Mouse (Mus musculus) ES-E14 (cell line): ENCODE measurements at regions not wholly inside any gene's neighbourhood (a gene's known extent, or its start where the extent isn't known, plus 50 kb on each side); places are given as distances from the start of the nearest gene placed in this dataset.
"Not testable (repeated sequence)": the region's sequence is repeated elsewhere in the genome, so short reads cannot be mapped to it uniquely, and the experiment has no call there.

Experiments
- DNase-seq: peaks from one replicate; pipeline ENCODE4 v3.0.0-alpha.2; 2013; ENCODE audit warnings: low read depth, low spot score
- H3K27ac ChIP-seq: 2 replicates; pipeline ENCODE4 v1.5.1; 2012; ENCODE audit warnings: low read depth, mild to moderate bottlenecking, low read length, moderate library complexity, mixed read lengths; ENCODE audit not compliant: poor library complexity, insufficient read depth, severe bottlenecking
- H3K36me3 ChIP-seq: 2 replicates; pipeline ENCODE4 v1.6.1; 2012; ENCODE audit warnings: mild to moderate bottlenecking, low read length, moderate library complexity, mixed read lengths; ENCODE audit not compliant: control insufficient read depth, poor library complexity, insufficient read depth, severe bottlenecking
- H3K4me1 ChIP-seq, 2 experiments: fragments of 150-350 bp in 1 of 2; sonication (generic) in 1 of 2; 2 replicates each; pipeline ENCODE4 v1.6.1; 2012; ENCODE audit warnings: low read length in 2 of 2, mild to moderate bottlenecking in 1 of 2, mixed read lengths in 1 of 2; ENCODE audit not compliant: control insufficient read depth in 2 of 2, insufficient read depth in 2 of 2, poor library complexity in 1 of 2
- H3K4me3 ChIP-seq, 2 experiments: fragments of 150-350 bp in 1 of 2; sonication (generic) in 1 of 2; 2 replicates each; pipeline ENCODE4 v1.5.1; 2012; ENCODE audit warnings: low read length in 2 of 2, low read depth in 1 of 2, mild to moderate bottlenecking in 1 of 2, mixed read lengths in 1 of 2; ENCODE audit not compliant: insufficient read depth in 1 of 2, poor library complexity in 1 of 2, severe bottlenecking in 1 of 2
- H3K9ac ChIP-seq: 2 replicates; pipeline ENCODE4 v1.6.1; 2012; ENCODE audit warnings: low read depth, mild to moderate bottlenecking, low read length, mixed read lengths; ENCODE audit not compliant: poor library complexity, insufficient read depth, severe bottlenecking
- H3K9me3 ChIP-seq: fragments of 150-350 bp; sonication (generic); 2 replicates; pipeline ENCODE4 v1.6.1; 2012; ENCODE audit warnings: low read depth, mild to moderate bottlenecking, low read length; ENCODE audit not compliant: control insufficient read depth, insufficient read depth
- CHD2 ChIP-seq: IDR thresholded peaks from 2 replicates; pipeline ENCODE4 v1.6.1; 2014; ENCODE audit warnings: mild to moderate bottlenecking, low read depth, low read length, inconsistent platforms
- HCFC1 ChIP-seq: IDR thresholded peaks from 2 replicates; pipeline ENCODE4 v1.6.1; 2012; ENCODE audit warnings: low read length, inconsistent platforms, borderline replicate concordance; ENCODE audit not compliant: insufficient read depth
- MAFK ChIP-seq: IDR thresholded peaks from 2 replicates; pipeline ENCODE4 v1.6.1; 2014; ENCODE audit warnings: mild to moderate bottlenecking, low read depth, low read length, inconsistent platforms; ENCODE audit not compliant: insufficient read depth
- ZC3H11A ChIP-seq: IDR thresholded peaks from 2 replicates; pipeline ENCODE4 v1.6.1; 2012; ENCODE audit warnings: low read depth, mild to moderate bottlenecking, inconsistent platforms, low read length, borderline replicate concordance
- ZNF384 ChIP-seq: IDR thresholded peaks from 2 replicates; pipeline ENCODE4 v1.6.1; 2012; ENCODE audit warnings: low read depth, low read length, inconsistent platforms
- in situ Hi-C, 2 experiments: fragments of 600-800 bp; cut with MboI; formaldehyde crosslinking; loops; one replicate each; pipeline ENCODE4 v1.15.1; 2025; ENCODE audit warnings: low sequenced_read_pairs in 2 of 2, inconsistent platforms in 1 of 2; ENCODE audit not compliant: unreplicated experiment in 2 of 2

GRCm38 (mm10) chr17:84850893-84851292, 60.3 kb upstream of the Lrpprc start:
- no peak for DNase-seq
- H3K4me3 ChIP-seq, result no peak overlapping the region
- no peak for TF ChIP-seq ZNF384
- no peak for TF ChIP-seq HCFC1
- no peak for TF ChIP-seq MAFK
- peaks cover 0 to 6% of the 10 kb centered on the region in 2 experiments; a peak in 1 of 4 replicates for H3K4me1 ChIP-seq
- in situ Hi-C loops, result no loop called here
- H3K27ac ChIP-seq, result no peak overlapping the region
- no peaks in the 10 kb centered on the region for H3K36me3 ChIP-seq
- no peak overlapping the region for H3K9ac ChIP-seq
- no peaks in the 10 kb centered on the region for H3K9me3 ChIP-seq

- in situ Hi-C loops, result no loop called here
- no peaks in the 10 kb centered on the region for H3K36me3 ChIP-seq
- DNase-seq, result no peak
- H3K9me3 ChIP-seq, result no peaks in the 10 kb centered on the region
- no peak overlapping the region for H3K27ac ChIP-seq
- no peak overlapping the region for H3K9ac ChIP-seq
- no peak overlapping the region for H3K4me3 ChIP-seq
- TF ChIP-seq MAFK, result no peak
- no peak for TF ChIP-seq ZC3H11A
- TF ChIP-seq HCFC1, result no peak
- no peak for TF ChIP-seq CHD2
- TF ChIP-seq ZNF384, result no peak
- H3K4me1 ChIP-seq, result peaks cover 0 to 3% of the 10 kb centered on the region in 2 experiments; a peak in 1 of 4 replicates
Measured at GRCm38 (mm10) chr17:84856971-84857370, 66.4 kb upstream of the Lrpprc start.

- Histone ChIP-seq H3K4me1 (peaks cover 0 to 3% of the 10 kb centered on the region in 2 experiments; a peak in 1 of 4 replicates), H3K9me3 (no peaks in the 10 kb centered on the region), H3K4me3 (no peak overlapping the region), H3K9ac (no peak overlapping the region), H3K36me3 (no peaks in the 10 kb centered on the region), H3K27ac (no peak overlapping the region)
- in situ Hi-C loops, result no loop called here
- TF ChIP-seq ZC3H11A (no peak), HCFC1 (no peak), ZNF384 (no peak), CHD2 (no peak), MAFK (no peak)
- no peak for DNase-seq
Measured at GRCm38 (mm10) chr17:84858830-84859229, 68.2 kb upstream of the Lrpprc start.

GRCm38 (mm10) chr17:84859916-84860315, 69.3 kb upstream of the Lrpprc start:
- H3K36me3 ChIP-seq, result no peaks in the 10 kb centered on the region
- H3K27ac ChIP-seq, result no peak overlapping the region
- no peak for DNase-seq
- H3K9ac ChIP-seq, result no peak overlapping the region
- no peak for TF ChIP-seq CHD2
- TF ChIP-seq MAFK, result no peak
- TF ChIP-seq ZC3H11A, result no peak
- no peak for TF ChIP-seq ZNF384
- TF ChIP-seq HCFC1, result no peak
- in situ Hi-C loops, result no loop called here
- no peaks in the 10 kb centered on the region for H3K9me3 ChIP-seq
- peaks cover 0 to 3% of the 10 kb centered on the region in 2 experiments; a peak in 1 of 4 replicates for H3K4me1 ChIP-seq
- H3K4me3 ChIP-seq, result no peak overlapping the region

- peaks cover 0 to 3% of the 10 kb centered on the region in 2 experiments; a peak in 1 of 4 replicates for H3K4me1 ChIP-seq
- TF ChIP-seq ZNF384 (no peak), CHD2 (no peak), ZC3H11A (no peak), HCFC1 (no peak), MAFK (no peak)
Measured at GRCm38 (mm10) chr17:84860835-84861234, 70.2 kb upstream of the Lrpprc start.

GRCm38 (mm10) chr17:84864231-84864630, 73.6 kb upstream of the Lrpprc start:
- in situ Hi-C loops, H3K9ac ChIP-seq, H3K36me3 ChIP-seq, H3K9me3 ChIP-seq, H3K4me1 ChIP-seq, H3K27ac ChIP-seq, H3K4me3 ChIP-seq, DNase-seq: not testable (repeated sequence)

More at GRCm38 (mm10) chr17:84860835-84861234, 70.2 kb upstream of the Lrpprc start:
- H3K4me3 ChIP-seq, result no peak overlapping the region
- no peak for DNase-seq
- no peak overlapping the region for H3K9ac ChIP-seq
- no peaks in the 10 kb centered on the region for H3K9me3 ChIP-seq
- H3K27ac ChIP-seq, result no peak overlapping the region
- H3K36me3 ChIP-seq, result no peaks in the 10 kb centered on the region
- in situ Hi-C loops, result no loop called here
